Mouse (Mus musculus): ENCODE data around the gene Klrb1f. TPM values are rescaled to one million over a fixed set of nuclear protein-coding genes. Genes with fewer than 3 reads are reported as not detected.

Gene Klrb1f
- polyA plus RNA-seq, 1 experiment from 2014 or later = 0.23 TPM

DNA sequence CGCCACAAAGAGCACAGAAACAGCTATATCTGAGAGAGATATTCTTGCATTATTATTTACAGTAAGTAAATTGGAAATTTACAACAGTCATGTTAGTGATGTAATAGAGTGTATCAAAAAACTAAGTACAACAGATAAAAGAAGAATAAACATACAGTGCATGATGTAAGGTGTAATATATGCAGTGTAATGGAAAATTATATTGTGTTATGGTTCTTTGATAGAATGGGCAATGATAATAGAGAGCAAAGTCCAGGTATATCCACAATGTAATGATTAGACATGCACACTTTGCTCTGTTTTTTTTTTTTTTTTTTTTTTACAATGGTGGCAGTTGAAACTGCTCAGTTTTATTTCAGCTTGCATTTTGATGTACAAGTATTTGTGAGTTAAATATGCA, 55.9 kb downstream of the Klrb1f start:
- Histone ChIP-seq H3K4me2 (no peak overlapping the region), H3K4me3 (no peak overlapping the region), H3K36me3 (no peaks in the 10 kb centered on the region), H3K27ac (no peak overlapping the region), H3K27me3 (no peaks in the 10 kb centered on the region), H3K4me1 (replicated peaks) (no peaks in the 10 kb centered on the region), H3K9me3 (no peaks in the 10 kb centered on the region), H3K9ac (no peak overlapping the region)
- no peak for ATAC-seq (ENCODE audit: low FRiP score)
- WGBS = 83% methylated on average over 1 of the region's 1 CpGs

DNA sequence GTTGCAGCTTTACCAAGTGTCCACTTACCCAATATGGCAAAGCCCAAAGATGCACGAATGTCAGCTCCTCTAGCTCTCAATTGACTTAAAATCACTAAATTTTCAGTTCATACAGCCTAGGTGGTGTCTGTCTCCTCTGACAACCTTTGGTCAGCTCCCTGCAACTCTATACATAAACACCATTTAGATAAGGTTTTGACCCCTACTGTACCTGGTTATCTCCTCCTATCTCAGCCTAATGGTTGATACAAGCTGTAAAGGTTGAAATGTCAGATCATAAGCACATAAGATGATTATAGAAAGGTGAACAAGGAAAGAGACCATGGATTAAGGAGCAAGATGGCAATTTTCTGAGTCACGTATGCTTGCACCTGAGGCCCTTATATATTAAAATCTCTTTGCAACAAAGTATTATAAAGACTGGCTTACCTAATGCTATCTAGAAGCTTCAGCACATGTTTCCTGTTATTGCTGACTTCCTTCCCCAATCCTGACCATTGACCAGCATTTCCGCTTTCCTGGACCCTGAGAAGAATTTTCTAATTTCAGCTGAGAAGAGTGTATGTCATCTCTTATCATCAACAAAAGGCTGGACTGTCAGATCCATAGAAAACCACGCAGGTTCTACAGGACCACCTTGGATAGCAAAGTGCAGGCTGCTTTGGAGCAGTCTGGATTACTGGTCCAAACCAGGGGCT, 57.3 kb downstream of the Klrb1f start:
- Histone ChIP-seq H3K27ac (no peak overlapping the region), H3K27me3 (no peaks in the 10 kb centered on the region), H3K9ac (no peak overlapping the region), H3K9me3 (no peaks in the 10 kb centered on the region), H3K4me3 (no peak overlapping the region), H3K36me3 (no peaks in the 10 kb centered on the region), H3K4me1 (replicated peaks) (no peaks in the 10 kb centered on the region), H3K4me2 (no peak overlapping the region)
- no peak for ATAC-seq (ENCODE audit: low FRiP score)
- WGBS = 86% methylated on average over 4 of the region's 4 CpGs

Other genes starting within 250 kb of the Klrb1f start
- not detected in 2 replicates for gene Gm44511, start 219.6 kb upstream of the Klrb1f start, polyA plus RNA-seq (2015; fragmentation: Nextera tagmentation; extraction: Ambion mirVana)
- 0.08 TPM in 1 of 2 replicates, not detected in the other for gene Klrb1b, start 219.6 kb upstream of the Klrb1f start, polyA plus RNA-seq (2015; fragmentation: Nextera tagmentation; extraction: Ambion mirVana)
- gene Clec2i, start 158.3 kb upstream of the Klrb1f start, polyA plus RNA-seq (2015; fragmentation: Nextera tagmentation; extraction: Ambion mirVana) = not detected in 2 replicates
- gene BC035044, start 154.8 kb upstream of the Klrb1f start, polyA plus RNA-seq (2015; fragmentation: Nextera tagmentation; extraction: Ambion mirVana) = 0.34 and 0.57 TPM in 2 replicates
- gene Clec2g, start 111.5 kb upstream of the Klrb1f start, polyA plus RNA-seq (2015; fragmentation: Nextera tagmentation; extraction: Ambion mirVana) = not detected in 2 replicates
- gene Clec2e, start 55.0 kb downstream of the Klrb1f start, polyA plus RNA-seq (2015; fragmentation: Nextera tagmentation; extraction: Ambion mirVana) = not detected in 2 replicates
- not detected in 2 replicates for gene Clec2d, start 134.7 kb downstream of the Klrb1f start, polyA plus RNA-seq (2015; fragmentation: Nextera tagmentation; extraction: Ambion mirVana)
- not detected in 2 replicates for gene Cd69, start 229.5 kb downstream of the Klrb1f start, polyA plus RNA-seq (2015; fragmentation: Nextera tagmentation; extraction: Ambion mirVana)